Mouse (Mus musculus): ENCODE data around the gene Kif1bp.
"Not testable (repeated sequence)": the region's sequence is repeated elsewhere in the genome, so short reads cannot be mapped to it uniquely, and the experiment has no call there.

Kif1bp gene

GRCm38 (mm10) chr10:62578338-62579100, at the start of gene Kif1bp:
Gene Kif1bp, minus strand, starts transcription at chr10:62578457.
- DNase-seq (ENCODE audit: low spot score in 2 of 2), result peak; percentile 98 to 99

GRCm38 (mm10) chr10:62604161-62604560, 25.9 kb upstream of the Kif1bp start:
- DNase-seq (ENCODE audit: low spot score in 2 of 2), result no peak

GRCm38 (mm10) chr10:62603233-62604030, 25.2 kb upstream of the Kif1bp start:
- no peak for DNase-seq (ENCODE audit: low spot score in 2 of 2)

GRCm38 (mm10) chr10:62602177-62603040, 24.2 kb upstream of the Kif1bp start, which contains the start of gene Ddx21:
Gene Ddx21, minus strand, starts transcription at chr10:62602281.
- peak; percentile 92 to 93 for DNase-seq (ENCODE audit: low spot score in 2 of 2)

- DNase-seq (ENCODE audit: low spot score in 2 of 2), result no peak
Observed at GRCm38 (mm10) chr10:62601833-62602176, 23.5 kb upstream of the Kif1bp start.

GRCm38 (mm10) chr10:62601053-62601791, 23.0 kb upstream of the Kif1bp start:
- DNase-seq (ENCODE audit: low spot score in 2 of 2), result no peak

- no peak for DNase-seq (ENCODE audit: low spot score in 2 of 2)
Observed at GRCm38 (mm10) chr10:62600056-62600455, 21.8 kb upstream of the Kif1bp start.

GRCm38 (mm10) chr10:62599311-62599710, 21.1 kb upstream of the Kif1bp start:
- not testable (repeated sequence) for DNase-seq (ENCODE audit: low spot score in 2 of 2)

- DNase-seq (ENCODE audit: low spot score in 2 of 2), result no peak
Observed at GRCm38 (mm10) chr10:62592496-62592895, 14.2 kb upstream of the Kif1bp start.

- DNase-seq (ENCODE audit: low spot score in 2 of 2), result peak; percentile 96 to 98
Observed at GRCm38 (mm10) chr10:62590200-62590599, 11.9 kb upstream of the Kif1bp start.

- DNase-seq (ENCODE audit: low spot score in 2 of 2), result no peak
Observed at GRCm38 (mm10) chr10:62588616-62589015, 10.4 kb upstream of the Kif1bp start.

- no peak for DNase-seq (ENCODE audit: low spot score in 2 of 2)
Observed at GRCm38 (mm10) chr10:62583245-62583644, 5.0 kb upstream of the Kif1bp start.

GRCm38 (mm10) chr10:62582701-62583100, 4.4 kb upstream of the Kif1bp start:
- DNase-seq (ENCODE audit: low spot score in 2 of 2), result no peak

- no peak for DNase-seq (ENCODE audit: low spot score in 2 of 2)
Observed at GRCm38 (mm10) chr10:62582263-62582662, 4.0 kb upstream of the Kif1bp start.

- not testable (repeated sequence) for DNase-seq (ENCODE audit: low spot score in 2 of 2)
Observed at GRCm38 (mm10) chr10:62579129-62579528, 872 bp upstream of the Kif1bp start.

GRCm38 (mm10) chr10:62577673-62578337, 452 bp downstream of the Kif1bp start:
- peak in 1 of 2 experiments; percentile 58 for DNase-seq (ENCODE audit: low spot score in 2 of 2)

- no peak for DNase-seq (ENCODE audit: low spot score in 2 of 2)
Observed at GRCm38 (mm10) chr10:62575001-62575400, 3.3 kb downstream of the Kif1bp start.

GRCm38 (mm10) chr10:62570126-62570871, 8.0 kb downstream of the Kif1bp start:
- DNase-seq (ENCODE audit: low spot score in 2 of 2), result no peak

- DNase-seq (ENCODE audit: low spot score in 2 of 2), result no peak
Observed at GRCm38 (mm10) chr10:62568861-62569260, 9.4 kb downstream of the Kif1bp start.

- no peak for DNase-seq (ENCODE audit: low spot score in 2 of 2)
Observed at GRCm38 (mm10) chr10:62557736-62558135, 20.5 kb downstream of the Kif1bp start.

Data from right cerebral cortex, adult 2 months (tissue).